Mouse (Mus musculus) limb, embryonic 11.5 days (tissue): ENCODE data around the gene 6330403K07Rik. TPM values are rescaled to one million over a fixed set of nuclear protein-coding genes. Genes with fewer than 3 reads are reported as not detected.

Experiments used
- ATAC-seq: fragments of 200-750 bp; cut with Nextera tagmentation; 2 replicates; pipeline ENCODE4 v1.8.0; 2017; ENCODE audit warnings: low read depth; ENCODE audit not compliant: insufficient number of reproducible peaks, low FRiP score, low TSS enrichment
- DNase-seq: peaks from one replicate; pipeline ENCODE4 v3.0.0-alpha.2; 2015; ENCODE audit warnings: low spot score
- H3K27ac ChIP-seq: fragments of 300-500 bp; sonication (generic); replicated peaks from 2 replicates; pipeline ENCODE4 v1.5.1; 2014; ENCODE audit warnings: low read depth, mild to moderate bottlenecking, low read length
- H3K27me3 ChIP-seq: fragments of 300-500 bp; sonication (generic); 2 replicates; pipeline ENCODE4 v1.6.1; 2014; ENCODE audit warnings: mild to moderate bottlenecking, low read length, mixed read lengths; ENCODE audit not compliant: control insufficient read depth, insufficient read depth
- H3K36me3 ChIP-seq: fragments of 300-500 bp; sonication (generic); 2 replicates; pipeline ENCODE4 v1.6.1; 2014; ENCODE audit warnings: mild to moderate bottlenecking, low read length, moderate library complexity, mixed read lengths; ENCODE audit not compliant: control insufficient read depth, insufficient read depth
- H3K4me1 ChIP-seq: fragments of 300-500 bp; sonication (generic); 2 replicates; pipeline ENCODE4 v1.6.1; 2014; ENCODE audit warnings: low read length, mixed read lengths; ENCODE audit not compliant: control insufficient read depth, insufficient read depth
- H3K4me2 ChIP-seq: fragments of 300-500 bp; sonication (generic); 2 replicates; pipeline ENCODE4 v1.6.1; 2014; ENCODE audit warnings: low read depth, mild to moderate bottlenecking, moderate library complexity; ENCODE audit not compliant: severe bottlenecking
- H3K4me3 ChIP-seq: fragments of 300-500 bp; sonication (generic); 2 replicates; pipeline ENCODE4 v1.5.1; 2014; ENCODE audit warnings: low read depth, low read length
- H3K9ac ChIP-seq: fragments of 300-500 bp; sonication (generic); 2 replicates; pipeline ENCODE4 v1.6.1; 2014; ENCODE audit warnings: mild to moderate bottlenecking, low read length
- H3K9me3 ChIP-seq: fragments of 300-500 bp; sonication (generic); 2 replicates; pipeline ENCODE4 v1.6.1; 2016; ENCODE audit warnings: low read length; ENCODE audit not compliant: control insufficient read depth
- WGBS: fragments of 180-500 bp; shearing (Covaris S2); extraction: QIAGEN DNeasy Blood & Tissue Kit; methylation state at CpG from one replicate; pipeline ENCODE4 v1.1.7; 2014; 5-methylcytosine and 5-hydroxymethylcytosine counted together
- polyA plus RNA-seq: library from polyadenylated mRNA; unstranded; fragments of >200 nt; fragmentation: Nextera tagmentation; extraction: Ambion mirVana; gene quantifications from 2 replicates; pipeline ENCODE4 v1.2.1, GENCODE M21; 2014

The 6330403K07Rik gene
- polyA plus RNA-seq, 1 experiment from 2014 or later = 103 TPM

DNA sequence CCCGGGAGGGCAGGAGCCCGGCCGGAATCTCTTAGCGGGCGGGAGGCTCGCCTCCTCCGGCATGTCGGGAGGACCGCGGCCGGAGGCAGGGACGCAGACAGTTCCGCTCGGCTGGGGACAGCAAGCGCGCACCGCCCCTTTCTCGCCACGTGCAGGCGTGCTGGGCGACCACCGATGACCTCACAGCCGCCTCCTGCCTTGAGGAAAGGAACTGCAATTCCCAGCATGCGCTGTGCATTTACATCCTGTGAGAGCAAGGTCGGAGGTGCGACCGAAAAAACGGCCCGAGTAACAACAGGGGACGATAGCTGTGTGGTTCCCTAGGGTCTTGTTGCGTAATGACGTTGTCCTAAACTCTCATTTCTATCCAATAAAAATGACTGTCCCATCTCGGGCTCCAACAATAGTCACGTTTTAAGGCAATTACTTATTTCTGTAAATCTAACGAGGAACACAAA lies 29.0 kb downstream of the 6330403K07Rik start, which contains the start of gene Dhx33:
Gene Dhx33, minus strand, starts transcription at position 122 of the 458 bp plus-strand sequence.
- WGBS = under 1% methylated on average over 35 of the region's 35 CpGs
- Histone ChIP-seq H3K4me3 (peak within 1 kb of the TSS; percentile 92), H3K27ac (0 out of 2 replicates have a peak within 1 kb of the TSS, but pooled peaks have one; percentile 56), H3K9me3 (no peaks in the 10 kb centered on the region), H3K9ac (peak within 1 kb of the TSS; percentile 69), H3K4me1 (peaks cover 5% of the 10 kb centered on the region), H3K36me3 (peaks cover 5% of the 10 kb centered on the region), H3K27me3 (no peaks in the 10 kb centered on the region), H3K4me2 (peak within 1 kb of the TSS; percentile 90)
- ATAC-seq (peak; percentile 97), DNase-seq (peak; percentile 99)

DNA sequence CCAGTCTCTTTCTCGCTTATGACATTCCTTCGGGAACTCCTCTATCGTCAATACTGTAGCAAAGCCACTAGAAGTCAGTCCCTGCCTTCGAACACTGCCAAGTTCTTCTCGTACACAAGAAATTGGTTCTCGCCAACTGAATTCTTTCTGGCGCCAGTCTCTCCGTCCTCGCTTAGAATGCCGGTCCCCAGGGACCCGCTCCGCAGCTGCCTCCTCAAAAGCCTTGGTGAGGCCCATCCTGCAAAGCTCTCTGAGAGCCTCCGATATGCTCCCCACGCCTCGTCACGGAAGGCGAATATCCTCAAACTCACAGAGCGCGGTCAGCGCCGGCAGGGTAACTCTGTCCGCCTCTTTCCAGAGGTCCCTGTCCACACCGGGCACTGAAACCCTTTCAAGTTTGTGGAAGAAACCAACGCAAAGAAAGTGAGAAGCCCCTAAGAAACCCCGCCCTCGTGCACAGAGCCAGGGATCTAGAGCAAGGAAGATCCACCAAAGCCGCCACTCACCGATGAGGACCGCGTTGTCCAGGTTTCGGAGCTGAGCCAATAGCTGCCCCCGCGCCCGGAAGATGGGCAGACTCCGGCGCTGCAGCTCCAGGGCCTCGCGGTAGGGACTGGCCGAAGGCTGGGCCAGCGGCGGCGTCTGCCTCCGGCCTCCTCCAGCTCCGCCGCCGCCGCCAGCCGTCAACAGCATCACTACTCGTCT lies 29.6 kb downstream of the 6330403K07Rik start:
- Histone ChIP-seq H3K4me1 (peaks cover 5% of the 10 kb centered on the region), H3K27me3 (no peaks in the 10 kb centered on the region), H3K9ac (peak overlapping the region; percentile 69), H3K4me3 (peak overlapping the region; percentile 92), H3K36me3 (peaks cover 5% of the 10 kb centered on the region), H3K9me3 (no peaks in the 10 kb centered on the region), H3K27ac (0 out of 2 replicates have a peak overlapping the region, but pooled peaks have one; percentile 56), H3K4me2 (peak overlapping the region; percentile 90)
- no peak for DNase-seq
- under 1% methylated on average over 49 of the region's 49 CpGs for WGBS
- peak; percentile 82 for ATAC-seq

DNA sequence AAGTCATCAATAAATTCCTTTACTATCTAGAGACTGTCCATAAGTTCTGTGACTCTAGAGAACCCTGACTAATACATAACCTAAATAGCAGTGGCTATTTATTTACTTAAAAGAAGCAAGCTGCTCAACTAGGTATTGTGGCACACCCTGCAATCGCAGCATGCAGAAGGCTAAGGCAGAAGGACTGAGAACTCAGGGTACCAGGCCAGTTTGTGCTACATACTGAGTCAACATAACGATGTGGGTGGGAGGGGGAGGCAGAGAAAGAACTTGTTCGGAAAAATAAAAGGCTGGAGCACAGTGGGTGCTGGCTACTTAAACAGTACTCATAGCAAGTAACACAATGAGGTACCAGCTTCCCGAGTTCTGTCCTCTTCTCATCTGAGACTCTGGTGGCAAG lies 32.1 kb downstream of the 6330403K07Rik start:
- H3K4me1 ChIP-seq = peaks cover 5% of the 10 kb centered on the region

GRCm38 (mm10) chr11:70982557-70983228 lies 50.6 kb downstream of the 6330403K07Rik start, which contains the start of gene C1qbp:
Gene C1qbp (minus strand): TSS chr11:70983026.
- Histone ChIP-seq H3K4me1 (0 out of 2 replicates have a peak, but pooled peaks cover 3% of the 10 kb centered on the region), H3K27ac (0 out of 2 replicates have a peak within 1 kb of the TSS, but pooled peaks have one; percentile 37), H3K27me3 (no peaks in the 10 kb centered on the region), H3K9ac (peak within 1 kb of the TSS; percentile 78), H3K4me2 (peak within 1 kb of the TSS; percentile 72), H3K4me3 (peak within 1 kb of the TSS; percentile 83), H3K36me3 (peaks cover 27% of the 10 kb centered on the region; the same call in 1 of the 2 replicates), H3K9me3 (no peaks in the 10 kb centered on the region)
- ATAC-seq (peak; percentile 94), DNase-seq (peak; percentile 97)
- under 1% methylated on average over 49 of the region's 64 CpGs for WGBS

More for the DNA sequence above, 32.1 kb downstream of the 6330403K07Rik start:
- Histone ChIP-seq H3K9ac (no peak overlapping the region), H3K27me3 (no peaks in the 10 kb centered on the region), H3K4me3 (no peak overlapping the region), H3K4me2 (no peak overlapping the region), H3K36me3 (peaks cover 7% of the 10 kb centered on the region), H3K9me3 (no peaks in the 10 kb centered on the region), H3K27ac (no peak overlapping the region)
- no peak for ATAC-seq
- no peak for DNase-seq
- 85% methylated on average over 4 of the region's 4 CpGs for WGBS

DNA sequence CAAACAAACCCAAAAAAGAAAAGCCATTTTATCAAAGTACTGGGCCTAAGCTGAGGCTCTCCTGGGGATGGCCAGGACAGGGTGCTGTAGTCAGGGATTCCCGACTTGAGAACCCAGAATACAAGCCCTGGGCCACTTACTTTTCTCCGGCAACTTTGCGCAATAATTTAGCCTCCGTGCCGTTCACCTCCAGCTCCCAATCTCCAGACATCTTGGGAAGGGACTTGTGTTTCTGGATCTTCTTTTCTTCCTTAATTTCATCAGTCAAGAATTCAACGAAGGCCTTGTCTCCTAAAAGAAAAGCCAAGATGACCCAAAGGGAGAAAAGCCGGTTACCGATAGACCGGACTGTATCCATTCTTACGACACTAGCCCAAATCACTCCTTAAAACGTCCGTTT lies 51.3 kb downstream of the 6330403K07Rik start:
- no peaks in the 10 kb centered on the region for H3K27me3 ChIP-seq
- H3K4me1 ChIP-seq = 0 out of 2 replicates have a peak, but pooled peaks cover 3% of the 10 kb centered on the region
- H3K27ac ChIP-seq = no peak overlapping the region
- H3K36me3 ChIP-seq = peaks cover 28% of the 10 kb centered on the region
- no peak for ATAC-seq
- 6% methylated on average over 12 of the region's 12 CpGs for WGBS
- H3K9me3 ChIP-seq = no peaks in the 10 kb centered on the region
- peak overlapping the region; percentile 72 for H3K4me2 ChIP-seq
- peak overlapping the region; percentile 78 for H3K9ac ChIP-seq
- H3K4me3 ChIP-seq = peak overlapping the region; percentile 83
- no peak for DNase-seq

Other genes with a start within 250 kb of the 6330403K07Rik start
- gene Scimp, start 220.9 kb downstream of the 6330403K07Rik start, polyA plus RNA-seq = not detected in 2 replicates
- 33.0 and 33.8 TPM in 2 replicates for gene Rabep1, start 188.7 kb downstream of the 6330403K07Rik start, polyA plus RNA-seq
- 176 and 178 TPM in 2 replicates for gene Nup88, start 63.5 kb downstream of the 6330403K07Rik start, polyA plus RNA-seq
- gene Rpain, start 63.3 kb downstream of the 6330403K07Rik start, polyA plus RNA-seq = 63.7 and 81.7 TPM in 2 replicates
- 280 and 295 TPM in 2 replicates for gene C1qbp, start 50.5 kb downstream of the 6330403K07Rik start, polyA plus RNA-seq
- 29.1 and 31.6 TPM in 2 replicates for gene Dhx33, start 29.1 kb downstream of the 6330403K07Rik start, polyA plus RNA-seq
- 48.2 and 59.6 TPM in 2 replicates for gene Mis12, start 13.9 kb downstream of the 6330403K07Rik start, polyA plus RNA-seq
- 35.9 and 38.4 TPM in 2 replicates for gene Derl2, start 13.7 kb downstream of the 6330403K07Rik start, polyA plus RNA-seq
- gene Nlrp1a, start 111.2 kb upstream of the 6330403K07Rik start, polyA plus RNA-seq = 0.07 TPM in 1 of 2 replicates, not detected in the other
- not detected in 2 replicates for gene Nlrp1b, start 197.2 kb upstream of the 6330403K07Rik start, polyA plus RNA-seq